Mouse (Mus musculus) erythroblast, embryonic 14.5 days (primary cell): ENCODE results near the gene Dnajb14.

ENCODE experiments used
- GATA1 ChIP-seq: IDR thresholded peaks from 2 replicates; pipeline ENCODE4 v1.6.1; 2012; ENCODE audit warnings: low read length, inconsistent platforms, mixed read lengths
- TAL1 ChIP-seq: IDR thresholded peaks from 3 replicates; pipeline ENCODE4 v1.6.1; 2012; ENCODE audit warnings: low read length, inconsistent platforms, mixed read lengths

- no peak for TF ChIP-seq GATA1
- no peak for TF ChIP-seq TAL1
Measured at GRCm38 (mm10) chr3:137946827-137947226, 79.4 kb downstream of the Dnajb14 start.
